ENCODE assay signal across 30 mouse cellular contexts in the genomic region with DNA sequence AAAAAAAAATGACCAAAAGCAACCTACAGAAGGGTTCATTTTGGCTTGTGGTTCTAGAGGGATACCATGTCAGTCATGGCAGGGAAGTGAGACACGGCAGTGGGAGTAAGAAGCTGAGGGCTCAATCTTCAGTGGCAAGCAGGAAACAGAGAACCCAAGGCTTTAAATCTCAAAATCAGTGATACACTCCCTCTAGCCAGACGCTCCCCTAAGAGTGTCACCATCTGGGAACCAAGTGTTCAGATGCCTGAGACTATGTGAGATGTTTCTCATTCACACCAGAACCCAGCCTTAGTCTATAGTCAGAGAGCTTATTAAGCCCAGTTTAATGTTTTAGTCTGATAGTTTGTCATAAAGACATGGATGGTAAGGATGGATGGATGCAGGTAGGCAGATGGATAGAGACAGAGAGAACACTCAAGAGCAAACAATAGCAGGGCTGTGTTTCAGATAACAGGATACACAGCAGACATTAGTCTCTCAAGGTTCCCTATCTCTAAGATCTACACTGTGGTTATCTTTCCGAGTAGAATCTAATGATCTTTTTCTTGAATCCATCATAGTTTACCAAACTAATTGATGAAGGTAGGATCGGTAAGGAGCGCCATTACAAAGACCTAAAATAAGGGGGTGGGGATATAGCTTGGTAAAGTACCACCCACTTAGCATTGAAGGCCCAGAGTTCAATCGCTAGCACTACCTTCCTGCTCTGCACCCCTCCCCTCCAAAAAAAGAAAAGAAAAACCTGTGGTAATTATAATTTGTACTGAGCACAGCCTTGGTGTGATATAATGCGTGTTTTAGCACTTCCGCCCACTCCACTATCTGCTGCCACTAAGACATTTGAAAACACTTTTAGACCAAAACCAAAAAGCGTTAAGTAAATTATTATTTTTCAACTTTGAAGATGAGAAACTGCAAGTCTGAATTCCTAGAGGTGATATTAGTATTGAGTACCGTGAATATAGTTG. TPM values are rescaled to one million over a fixed set of nuclear protein-coding genes. Genes with fewer than 3 reads are reported as not detected.
DNase-seq lines count a peak whose midpoint lies in the region; ATAC-seq and TF ChIP-seq lines count a peak whose summit lies in the region.
"Had no signal": no experiment of that assay in that cellular context is flagged by ENCODE, and none has a peak within 500 bp of the region (broad histone marks: within the 10 kb centered on the region; RNA-seq: fewer than 3 reads in every experiment).

No protein-coding gene starts in this region.

- no peaks in the 10 kb centered on the region for H3K4me1 ChIP-seq in heart, adult 2 months (ENCODE audit: control insufficient read depth, insufficient read depth, low read length)
- H3K4me1 ChIP-seq: embryonic facial prominence, embryonic 13.5 days; forebrain, embryonic 12.5 days; forebrain, embryonic 15.5 days; heart, embryonic 10.5 days; heart, embryonic 13.5 days had no signal

- H3K9ac ChIP-seq in heart, adult 2 months (ENCODE audit: low read depth, low read length) = no peak overlapping the region
- H3K9ac ChIP-seq: embryonic facial prominence, embryonic 13.5 days; forebrain, embryonic 12.5 days; forebrain, embryonic 15.5 days; heart, embryonic 13.5 days; hindbrain, embryonic 14.5 days had no signal

- no peak for TF ChIP-seq POLR2A in heart, adult 2 months (IDR thresholded peaks at IDR 0.05; ENCODE audit: insufficient read depth, low read depth, low read length)

- peak; percentile 65 for ATAC-seq in CD4-positive, CD25-positive, alpha-beta regulatory T cell, adult 4 months
- ATAC-seq: forebrain, embryonic 15.5 days; hindbrain, postnatal 0 days had no signal

- intact Hi-C loops in heart, adult 2 months (cut with DNase I) = no loop called here
- intact Hi-C loops in left cerebral cortex, adult 2 months (cut with DNase I) = no loop called here

- WGBS in heart, adult 2 months = 92% methylated on average over 10 of the region's 10 CpGs

- H3K79me2 ChIP-seq in heart, adult 2 months (replicated peaks; ENCODE audit: control insufficient read depth, insufficient read depth, low read length) = no peaks in the 10 kb centered on the region

- DNase-seq in heart, adult 11 months = peak; percentile 35
- DNase-seq in heart, adult 2 months = no peak
- no peak for DNase-seq in left cerebral cortex, adult 2 months (ENCODE audit: extremely low spot score in 1 of 2, low spot score in 2 of 2)
- no peak for DNase-seq in left cerebral cortex, adult 18-20 months (ENCODE audit: low spot score in 2 of 2)
- DNase-seq in adipocyte (ENCODE audit: low spot score) = no peak
- no peak for DNase-seq in lung, adult 18-20 months
- DNase-seq: adrenal gland, adult 2 months; adrenal gland, postnatal 14 days; cerebellum, adult 11-12 months; cerebellum, adult 8-10 months; cerebellum, postnatal 10 days; cerebellum, postnatal 36 days; embryo, embryonic 11 days; gastrocnemius, adult 2 months; gastrocnemius, postnatal 14 days; heart, adult 18-20 months; heart, postnatal 14 days; heart, postnatal 4 days had no signal

- H3K27me3 ChIP-seq in heart, adult 2 months (ENCODE audit: control insufficient read depth, insufficient read depth, low read length) = no peaks in the 10 kb centered on the region
- H3K27me3 ChIP-seq: CH12.LX; embryonic facial prominence, embryonic 13.5 days; forebrain, embryonic 12.5 days; forebrain, embryonic 15.5 days; heart, embryonic 13.5 days; Patski had no signal

- no peak overlapping the region for H3K4me3 ChIP-seq in heart, adult 2 months
- H3K4me3 ChIP-seq in left cerebral cortex, adult 2 months = no peak overlapping the region
- H3K4me3 ChIP-seq: embryonic facial prominence, embryonic 10.5 days; embryonic facial prominence, embryonic 13.5 days; erythroblast, embryonic 14.5 days; forebrain, embryonic 12.5 days; forebrain, embryonic 15.5 days; gastrocnemius, adult 2 months; heart, embryonic 10.5 days; heart, embryonic 13.5 days had no signal

- TF ChIP-seq EP300 in heart, adult 2 months (IDR thresholded peaks at IDR 0.05; ENCODE audit: insufficient read depth, low read depth, low read length) = no peak

- H3K27ac ChIP-seq in heart, adult 2 months = no peak overlapping the region
- peak overlapping the region; percentile 67 for H3K27ac ChIP-seq in left cerebral cortex, adult 2 months
- H3K27ac ChIP-seq: embryonic facial prominence, embryonic 10.5 days; embryonic facial prominence, embryonic 13.5 days; forebrain, embryonic 12.5 days; forebrain, embryonic 15.5 days; gastrocnemius, adult 2 months; heart, embryonic 10.5 days; heart, embryonic 13.5 days; hindbrain, embryonic 14.5 days; hindbrain, postnatal 0 days had no signal

- no peaks in the 10 kb centered on the region; the same call in 1 of the 2 replicates for H3K36me3 ChIP-seq in heart, adult 2 months (ENCODE audit: control insufficient read depth, insufficient read depth, low read length)
- H3K36me3 ChIP-seq: embryonic facial prominence, embryonic 10.5 days; embryonic facial prominence, embryonic 13.5 days; forebrain, embryonic 12.5 days; forebrain, embryonic 15.5 days; heart, embryonic 13.5 days had no signal

- TF ChIP-seq CTCF in heart, adult 2 months (IDR thresholded peaks at IDR 0.05) = no peak
- no peak for TF ChIP-seq CTCF in left cerebral cortex, adult 2 months (IDR thresholded peaks at IDR 0.05)

RNA-seq across cellular contexts. Expression of gene Shld1, which starts 47.2 kb away (rescaled TPM):
- total RNA-seq in heart, adult 2 months (2021) = 10 to 100 TPM; 34.8 to 57.6 TPM
- 37.8 and 50.5 TPM in 2 replicates for polyA plus RNA-seq in heart, adult 2 months (2012; rRNA removed)
- 10 to 100 TPM in 1 of 2 experiments, 1 to 10 TPM in 1; 9.6 to 10.7 TPM for total RNA-seq in left cerebral cortex, adult 2 months (2021)
- total RNA-seq in left cerebral cortex, adult 18-20 months (2021) = 1 to 10 TPM; 7.9 to 8.7 TPM
- 10 to 100 TPM; 36.6 to 38.3 TPM for polyA plus RNA-seq in CD4-positive, CD25-positive, alpha-beta regulatory T cell, adult 4 months (2017; shearing (Covaris generic))

RNA-seq across cellular contexts. Expression of gene Chgb, which starts 47.2 kb away (rescaled TPM):
- under 1 TPM; 0.45 to 0.47 TPM for total RNA-seq in heart, adult 2 months (2021)
- 0.08 TPM in 1 of 2 replicates, not detected in the other for polyA plus RNA-seq in heart, adult 2 months (2012; rRNA removed)
- total RNA-seq in left cerebral cortex, adult 2 months (2021) = 100 to 1,000 TPM; 285 to 291 TPM
- total RNA-seq in left cerebral cortex, adult 18-20 months (2021) = 100 to 1,000 TPM; 266 to 279 TPM
- polyA plus RNA-seq in CD4-positive, CD25-positive, alpha-beta regulatory T cell, adult 4 months (2017; shearing (Covaris generic)) = under 1 TPM in 1 of 2 experiments, not detected in 1; 0.27 TPM
- polyA plus RNA-seq: erythroblast, embryonic 14.5 days had no signal

Comparison
In these comparisons a context has a peak if more than half of its experiments do, and no peak if none do; other contexts are left out.
1. RNA of gene Chgb, which starts 47.2 kb away (total RNA-seq): 285 to 291 TPM in left cerebral cortex, adult 2 months and 266 to 279 TPM in left cerebral cortex, adult 18-20 months; 0.45 to 0.47 TPM in heart, adult 2 months; every median in the first group is over 100 times any median in the second.